9 mouse cellular contexts compared by ENCODE assay signal in genomic region chr10:58382621-58383101, GRCm38 (mm10). TPM values are rescaled to one million over a fixed set of nuclear protein-coding genes. Genes with fewer than 3 reads are reported as not detected.
DNase-seq lines count a peak whose midpoint lies in the region; ATAC-seq lines count a peak whose summit lies in the region.
"Had no signal": no experiment of that assay in that cellular context is flagged by ENCODE, and none has a peak within 500 bp of the region (broad histone marks: within the 10 kb centered on the region; RNA-seq: fewer than 3 reads in every experiment).

No protein-coding gene starts in this region.

- H3K27ac ChIP-seq in kidney, embryonic 14.5 days (ENCODE audit: low read depth, low read length), result peak overlapping the region; percentile 43; the same call in 1 of the 2 replicates
- no peak overlapping the region for H3K27ac ChIP-seq in embryonic facial prominence, embryonic 11.5 days (replicated peaks; ENCODE audit: low read depth, low read length)
- no peak overlapping the region for H3K27ac ChIP-seq in neural tube, embryonic 12.5 days

- no peaks in the 10 kb centered on the region for H3K36me3 ChIP-seq in kidney, embryonic 14.5 days (ENCODE audit: control insufficient read depth, insufficient read depth, low read length)
- no peaks in the 10 kb centered on the region for H3K36me3 ChIP-seq in embryonic facial prominence, embryonic 11.5 days (replicated peaks; ENCODE audit: control insufficient read depth, insufficient read depth, low read depth, low read length)
- H3K36me3 ChIP-seq in neural tube, embryonic 12.5 days, result no peaks in the 10 kb centered on the region

- H3K27me3 ChIP-seq in kidney, embryonic 14.5 days (ENCODE audit: control insufficient read depth, insufficient read depth, low read length), result no peaks in the 10 kb centered on the region
- no peaks in the 10 kb centered on the region for H3K27me3 ChIP-seq in embryonic facial prominence, embryonic 11.5 days (ENCODE audit: control insufficient read depth, insufficient read depth, low read length)
- H3K27me3 ChIP-seq in neural tube, embryonic 12.5 days (replicated peaks), result no peaks in the 10 kb centered on the region

- intact Hi-C loops in left cerebral cortex, postnatal 10 days (cut with DNase I), result no loop called here

- no peak overlapping the region for H3K9ac ChIP-seq in kidney, embryonic 14.5 days (ENCODE audit: low read depth, low read length)
- no peak overlapping the region for H3K9ac ChIP-seq in embryonic facial prominence, embryonic 11.5 days (replicated peaks; ENCODE audit: low read length)
- H3K9ac ChIP-seq in neural tube, embryonic 12.5 days, result no peak overlapping the region

- H3K9me3 ChIP-seq in kidney, embryonic 14.5 days (ENCODE audit: control insufficient read depth, low read length), result no peaks in the 10 kb centered on the region
- no peaks in the 10 kb centered on the region for H3K9me3 ChIP-seq in embryonic facial prominence, embryonic 11.5 days (replicated peaks; ENCODE audit: control insufficient read depth, low read length)
- no peaks in the 10 kb centered on the region for H3K9me3 ChIP-seq in neural tube, embryonic 12.5 days

- ATAC-seq in kidney, embryonic 14.5 days (ENCODE audit: low FRiP score, low TSS enrichment), result peak; percentile 84; the same call in 1 of the 2 replicates
- peak; percentile 79; the same call in 1 of the 2 replicates for ATAC-seq in embryonic facial prominence, embryonic 11.5 days (replicated peaks; ENCODE audit: insufficient number of reproducible peaks, low FRiP score, low TSS enrichment, low read depth)
- ATAC-seq in neural tube, embryonic 12.5 days (ENCODE audit: low FRiP score, low read depth), result peak; percentile 82

- no peak overlapping the region for H3K4me2 ChIP-seq in kidney, embryonic 14.5 days (replicated peaks; ENCODE audit: low read depth, low read length)
- no peak overlapping the region for H3K4me2 ChIP-seq in embryonic facial prominence, embryonic 11.5 days (ENCODE audit: low read depth, low read length)
- H3K4me2 ChIP-seq in neural tube, embryonic 12.5 days (replicated peaks), result peak overlapping the region; percentile 27

- 12% methylated on average over 3 of the region's 3 CpGs for WGBS in kidney, embryonic 14.5 days
- 29% methylated on average over 3 of the region's 3 CpGs for WGBS in embryonic facial prominence, embryonic 11.5 days
- WGBS in neural tube, embryonic 12.5 days, result 8% methylated on average over 3 of the region's 3 CpGs

- DNase-seq in kidney, postnatal 10 days, result no peak
- DNase-seq in embryonic facial prominence, embryonic 11.5 days (ENCODE audit: low spot score), result peak; percentile 55
- DNase-seq in hindlimb bud, embryonic 11.5 days (ENCODE audit: extremely low spot score, low read depth, low spot score), result peak; percentile 70
- DNase-seq in spleen, postnatal 14 days (ENCODE audit: low spot score in 2 of 2), result no peak
- DNase-seq in right cerebral cortex, postnatal 14 days, result no peak
- DNase-seq in left cerebral cortex, postnatal 10 days (ENCODE audit: extremely low spot score in 1 of 2, low spot score in 2 of 2), result no peak
- DNase-seq: kidney, adult 8-10 months had no signal

- peaks cover 16% of the 10 kb centered on the region; the same call in 1 of the 2 replicates for H3K4me1 ChIP-seq in kidney, embryonic 14.5 days (ENCODE audit: control insufficient read depth, insufficient read depth, low read length)
- H3K4me1 ChIP-seq in embryonic facial prominence, embryonic 11.5 days (ENCODE audit: control insufficient read depth, insufficient read depth, low read length), result no peaks in the 10 kb centered on the region; the same call in 1 of the 2 replicates
- H3K4me1 ChIP-seq in neural tube, embryonic 12.5 days, result peaks cover 25% of the 10 kb centered on the region

- no peak overlapping the region for H3K4me3 ChIP-seq in kidney, embryonic 14.5 days (ENCODE audit: low read length)
- H3K4me3 ChIP-seq in embryonic facial prominence, embryonic 11.5 days (ENCODE audit: low read depth, low read length), result no peak overlapping the region
- H3K4me3 ChIP-seq in neural tube, embryonic 12.5 days, result no peak overlapping the region

RNA-seq across cellular contexts. Expression of gene Lims1, which starts 59.4 kb away (rescaled TPM):
- 112 and 131 TPM in 2 replicates for polyA plus RNA-seq in kidney, embryonic 14.5 days (2014; fragmentation: Nextera tagmentation; extraction: Ambion mirVana)
- 89.2 and 103 TPM in 2 replicates for polyA plus RNA-seq in embryonic facial prominence, embryonic 11.5 days (2014; fragmentation: Nextera tagmentation; extraction: Ambion mirVana)
- polyA plus RNA-seq in neural tube, embryonic 12.5 days (2016; fragmentation: Nextera tagmentation; extraction: Ambion mirVana), result 73.0 and 78.0 TPM in 2 replicates
- 10 to 100 TPM; 25.1 to 29.1 TPM for total RNA-seq in left cerebral cortex, postnatal 10 days (2021)

Comparison
In these comparisons a context has a peak if more than half of its experiments do, and no peak if none do; other contexts are left out.
1. DNase-seq: peak in embryonic facial prominence, embryonic 11.5 days (single experiment) and hindlimb bud, embryonic 11.5 days (single experiment); none in kidney, postnatal 10 days (single experiment), spleen, postnatal 14 days (0 of 2), right cerebral cortex, postnatal 14 days (single experiment) and left cerebral cortex, postnatal 10 days (0 of 2).
2. Peak in every context shown above with its lines, with median percentiles within 50 percentile points of each other: ATAC-seq.